11 mouse cellular contexts compared by ENCODE assay signal in the genomic region with DNA sequence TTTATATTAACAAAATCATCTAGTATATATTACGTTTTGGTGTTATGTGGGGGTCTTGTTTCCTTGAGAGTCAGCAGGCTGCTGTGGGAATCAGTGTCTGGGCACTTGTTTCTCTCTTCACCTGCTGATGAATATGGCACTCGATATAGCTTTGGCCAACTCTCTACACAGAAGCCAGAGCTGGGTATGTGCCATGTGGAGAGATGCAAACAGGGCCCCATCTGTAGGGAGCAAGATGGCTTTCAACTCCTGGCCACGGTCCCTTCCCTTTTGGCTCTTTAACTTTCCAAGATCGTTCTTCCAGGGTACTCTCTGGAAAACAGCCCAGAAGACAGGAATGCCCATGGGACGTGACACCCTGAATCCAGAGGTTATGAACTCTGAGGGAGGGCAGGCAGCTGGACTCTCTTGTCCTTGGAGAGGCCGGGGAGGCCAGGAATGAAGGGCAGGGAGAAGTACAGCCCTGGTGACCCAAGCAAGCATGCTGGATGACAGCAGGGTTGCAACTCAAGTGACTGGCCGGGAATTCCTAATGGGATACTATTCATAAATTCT.
A peak's percentile ranks its signal among the peaks of the same experiment; 100 is the strongest.
DNase-seq lines count a peak whose midpoint lies in the region.
"Had no signal": no experiment of that assay in that cellular context is flagged by ENCODE, and none has a peak within 500 bp of the region (broad histone marks: within the 10 kb centered on the region; RNA-seq: fewer than 3 reads in every experiment).

No protein-coding gene starts in this region.

- peak; percentile 28 for DNase-seq in adrenal gland, postnatal 10 days
- DNase-seq in adrenal gland, postnatal 36 days = no peak
- DNase-seq in kidney, adult 18-20 months = peak; percentile 48
- no peak for DNase-seq in kidney, postnatal 14 days
- peak; percentile 39 for DNase-seq in cerebellum, adult 9-10 months
- DNase-seq in kidney, postnatal 25 days = peak; percentile 47 to 81
- no peak for DNase-seq in left cerebral cortex, postnatal 14 days (ENCODE audit: low spot score in 2 of 2)
- no peak for DNase-seq in urinary bladder, postnatal 10 days (ENCODE audit: low spot score)
- DNase-seq: adrenal gland, adult 8-10 months; liver; right cerebral cortex, postnatal 4 days had no signal

- intact Hi-C loops in left cerebral cortex, postnatal 14 days (cut with DNase I) = no loop called here

Comparison
In these comparisons a context has a peak if more than half of its experiments do, and no peak if none do; other contexts are left out.
1. DNase-seq: peak in adrenal gland, postnatal 10 days (single experiment), kidney, adult 18-20 months (single experiment), cerebellum, adult 9-10 months (single experiment) and kidney, postnatal 25 days (2 of 2); none in adrenal gland, postnatal 36 days (0 of 2), kidney, postnatal 14 days (single experiment), left cerebral cortex, postnatal 14 days (0 of 2) and urinary bladder, postnatal 10 days (single experiment).